ENCODE assay signal across 8 mouse cellular contexts in the genomic region with DNA sequence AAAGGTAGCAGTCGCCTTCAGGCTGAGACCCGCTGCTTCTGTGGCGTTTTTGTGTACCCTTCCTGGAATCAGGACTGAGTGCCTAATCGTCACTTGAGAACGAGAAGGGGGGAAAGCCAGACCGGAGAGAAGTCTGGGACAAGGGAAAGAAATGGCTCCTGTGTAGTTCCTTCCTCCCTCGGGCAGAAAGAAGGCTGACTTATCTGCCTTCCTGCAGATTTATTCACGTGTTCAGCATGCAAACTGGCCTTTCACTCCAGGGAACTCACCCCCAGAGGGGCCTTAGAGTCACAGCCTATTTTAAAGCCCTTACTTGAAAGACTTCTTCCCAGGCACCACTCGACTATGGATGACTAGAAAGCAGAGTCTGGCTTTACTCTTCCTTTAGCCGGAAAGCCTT. TPM values are rescaled to one million over a fixed set of nuclear protein-coding genes. Genes with fewer than 3 reads are reported as not detected.
DNase-seq lines count a peak whose midpoint lies in the region; ATAC-seq and TF ChIP-seq lines count a peak whose summit lies in the region.

No protein-coding gene starts in this region.

- H3K36me3 ChIP-seq in kidney, embryonic 16.5 days (ENCODE audit: insufficient read depth, low read length) = no peaks in the 10 kb centered on the region
- H3K36me3 ChIP-seq in intestine, postnatal 0 days (ENCODE audit: control insufficient read depth, insufficient read depth) = no peaks in the 10 kb centered on the region
- H3K36me3 ChIP-seq in neural tube, embryonic 12.5 days = no peaks in the 10 kb centered on the region

- peaks cover 33% of the 10 kb centered on the region for H3K4me1 ChIP-seq in kidney, embryonic 16.5 days (ENCODE audit: insufficient read depth, low read length)
- peaks cover 11% of the 10 kb centered on the region; the same call in 1 of the 2 replicates for H3K4me1 ChIP-seq in intestine, postnatal 0 days (replicated peaks; ENCODE audit: control insufficient read depth, insufficient read depth, low read length)
- H3K4me1 ChIP-seq in neural tube, embryonic 12.5 days = peaks cover 38% of the 10 kb centered on the region

- no peak for TF ChIP-seq CTCF in intestine, postnatal 0 days (IDR thresholded peaks at IDR 0.05; ENCODE audit: low read depth)

- peak overlapping the region; percentile 88 for H3K27ac ChIP-seq in kidney, embryonic 16.5 days (ENCODE audit: low read length)
- H3K27ac ChIP-seq in intestine, postnatal 0 days (ENCODE audit: low read depth, low read length) = peak overlapping the region; percentile 2; the same call in 1 of the 2 replicates
- 0 out of 2 replicates have a peak overlapping the region, but pooled peaks have one; percentile 15 for H3K27ac ChIP-seq in neural tube, embryonic 12.5 days

- H3K9me3 ChIP-seq in kidney, embryonic 16.5 days (ENCODE audit: low read length) = no peaks in the 10 kb centered on the region
- no peaks in the 10 kb centered on the region for H3K9me3 ChIP-seq in intestine, postnatal 0 days (ENCODE audit: control insufficient read depth)
- no peaks in the 10 kb centered on the region for H3K9me3 ChIP-seq in neural tube, embryonic 12.5 days

- H3K9ac ChIP-seq in kidney, embryonic 16.5 days (replicated peaks; ENCODE audit: low read length) = peak overlapping the region; percentile 66
- H3K9ac ChIP-seq in intestine, postnatal 0 days (ENCODE audit: low read depth, low read length) = no peak overlapping the region
- no peak overlapping the region for H3K9ac ChIP-seq in neural tube, embryonic 12.5 days

- no peak for DNase-seq in kidney, postnatal 36 days
- peak; percentile 42 for DNase-seq in embryo, embryonic 9.5 days (ENCODE audit: extremely low spot score)
- no peak for DNase-seq in thymus, postnatal 0 days (ENCODE audit: low spot score)
- no peak for DNase-seq in cerebellum, postnatal 10 days
- DNase-seq in thymus, postnatal 14 days = no peak

- H3K4me2 ChIP-seq in kidney, embryonic 16.5 days (replicated peaks; ENCODE audit: low read depth, low read length) = peak overlapping the region; percentile 67
- H3K4me2 ChIP-seq in intestine, postnatal 0 days (replicated peaks; ENCODE audit: low read depth) = no peak overlapping the region
- peak overlapping the region; percentile 99 for H3K4me2 ChIP-seq in neural tube, embryonic 12.5 days (replicated peaks)

- H3K4me3 ChIP-seq in kidney, embryonic 16.5 days (ENCODE audit: low read length) = peak overlapping the region; percentile 5; the same call in 1 of the 2 replicates
- no peak overlapping the region for H3K4me3 ChIP-seq in intestine, postnatal 0 days (ENCODE audit: low read depth, low read length)
- H3K4me3 ChIP-seq in neural tube, embryonic 12.5 days = no peak overlapping the region

- 25% methylated on average over 10 of the region's 10 CpGs for WGBS in kidney, embryonic 16.5 days
- WGBS in intestine, postnatal 0 days = 47% methylated on average over 10 of the region's 10 CpGs
- 8% methylated on average over 10 of the region's 10 CpGs for WGBS in neural tube, embryonic 12.5 days

- ATAC-seq in kidney, embryonic 16.5 days (ENCODE audit: low FRiP score, low TSS enrichment) = no peak
- ATAC-seq in intestine, postnatal 0 days = no peak
- ATAC-seq in neural tube, embryonic 12.5 days (ENCODE audit: low FRiP score, low read depth) = no peak

- H3K27me3 ChIP-seq in kidney, embryonic 16.5 days (ENCODE audit: insufficient read depth, low read length) = no peaks in the 10 kb centered on the region
- no peaks in the 10 kb centered on the region for H3K27me3 ChIP-seq in intestine, postnatal 0 days (replicated peaks; ENCODE audit: control insufficient read depth, insufficient read depth, low read length)
- H3K27me3 ChIP-seq in neural tube, embryonic 12.5 days (replicated peaks) = 0 out of 2 replicates have a peak, but pooled peaks cover 4% of the 10 kb centered on the region

RNA-seq across cellular contexts. Expression of gene Rassf3, which starts 1.3 kb away (rescaled TPM):
- polyA plus RNA-seq in kidney, embryonic 16.5 days (2015; fragmentation: Nextera tagmentation; extraction: Ambion mirVana) = 14.8 and 15.2 TPM in 2 replicates
- polyA plus RNA-seq in intestine, postnatal 0 days (2015; fragmentation: Nextera tagmentation; extraction: Ambion mirVana) = 16.7 and 18.1 TPM in 2 replicates
- polyA plus RNA-seq in neural tube, embryonic 12.5 days (2016; fragmentation: Nextera tagmentation; extraction: Ambion mirVana) = 11.4 and 13.5 TPM in 2 replicates
- 6.1 and 6.2 TPM in 2 replicates for polyA plus RNA-seq in thymus, postnatal 0 days (2015; fragmentation: Nextera tagmentation; extraction: Ambion mirVana)

Comparison
In these comparisons a context has a peak if more than half of its experiments do, and no peak if none do; other contexts are left out.
1. H3K27ac ChIP-seq: peak in every context shown above with its lines; median percentile 88 in kidney, embryonic 16.5 days; 15 in neural tube, embryonic 12.5 days; 2 in intestine, postnatal 0 days.